Mouse (Mus musculus): ENCODE results near the gene Tagln. TPM values are rescaled to one million over a fixed set of nuclear protein-coding genes. Genes with fewer than 3 reads are reported as not detected.

Gene Tagln
- polyA plus RNA-seq, 1 experiment: 323 TPM

GRCm38 (mm10) chr9:45941329-45941888 is 5.6 kb upstream of the Tagln start:
- Histone ChIP-seq H3K36me3 (ENCODE audit: control insufficient read depth, insufficient read depth, low read length) (peaks cover 72% of the 10 kb centered on the region), H3K27me3 (ENCODE audit: control insufficient read depth, insufficient read depth, low read length) (no peaks in the 10 kb centered on the region), H3K4me3 (ENCODE audit: low read depth, low read length) (no peak overlapping the region), H3K27ac (ENCODE audit: insufficient read depth, low read depth, low read length) (no peak overlapping the region), H3K4me1 (ENCODE audit: control insufficient read depth, insufficient read depth, insufficient read length, low read length) (peaks cover 4% of the 10 kb centered on the region; the same call in 1 of the 2 replicates)
- no peak for TF ChIP-seq POLR2A (IDR thresholded peaks at IDR 0.05; ENCODE audit: low read depth, low read length)
- TF ChIP-seq CTCF (IDR thresholded peaks at IDR 0.05; ENCODE audit: extremely low read depth, insufficient read length, insufficient replicate concordance, low read depth, low read length): no peak
- WGBS: 76% methylated on average over 18 of the region's 18 CpGs

- H3K4me1 ChIP-seq (ENCODE audit: control insufficient read depth, insufficient read depth, insufficient read length, low read length): no peaks in the 10 kb centered on the region
- no peak overlapping the region for H3K27ac ChIP-seq (ENCODE audit: insufficient read depth, low read depth, low read length)
- no peak overlapping the region for H3K4me3 ChIP-seq (ENCODE audit: low read depth, low read length)
- H3K27me3 ChIP-seq (ENCODE audit: control insufficient read depth, insufficient read depth, low read length): no peaks in the 10 kb centered on the region
- TF ChIP-seq POLR2A (IDR thresholded peaks at IDR 0.05; ENCODE audit: low read depth, low read length) (no peak), CTCF (IDR thresholded peaks at IDR 0.05; ENCODE audit: extremely low read depth, insufficient read length, insufficient replicate concordance, low read depth, low read length) (no peak)
- WGBS: 94% methylated on average over 6 of the region's 6 CpGs
- H3K36me3 ChIP-seq (ENCODE audit: control insufficient read depth, insufficient read depth, low read length): peaks cover 56% of the 10 kb centered on the region
These were observed 3.9 kb upstream of the Tagln start for GRCm38 (mm10) chr9:45939794-45940193.

- H3K27me3 ChIP-seq (ENCODE audit: control insufficient read depth, insufficient read depth, low read length): no peaks in the 10 kb centered on the region
- no peak overlapping the region for H3K27ac ChIP-seq (ENCODE audit: insufficient read depth, low read depth, low read length)
- TF ChIP-seq POLR2A (IDR thresholded peaks at IDR 0.05; ENCODE audit: low read depth, low read length) (no peak), CTCF (IDR thresholded peaks at IDR 0.05; ENCODE audit: extremely low read depth, insufficient read length, insufficient replicate concordance, low read depth, low read length) (no peak)
- H3K4me3 ChIP-seq (ENCODE audit: low read depth, low read length): no peak overlapping the region
- no peaks in the 10 kb centered on the region for H3K4me1 ChIP-seq (ENCODE audit: control insufficient read depth, insufficient read depth, insufficient read length, low read length)
- peaks cover 49% of the 10 kb centered on the region for H3K36me3 ChIP-seq (ENCODE audit: control insufficient read depth, insufficient read depth, low read length)
- 81% methylated on average over 15 of the region's 15 CpGs for WGBS
These were observed 3.2 kb upstream of the Tagln start for GRCm38 (mm10) chr9:45938952-45939637.

GRCm38 (mm10) chr9:45938088-45938487 is 2.2 kb upstream of the Tagln start:
- 84% methylated on average over 8 of the region's 8 CpGs for WGBS
- Histone ChIP-seq H3K27ac (ENCODE audit: insufficient read depth, low read depth, low read length) (no peak overlapping the region), H3K4me1 (ENCODE audit: control insufficient read depth, insufficient read depth, insufficient read length, low read length) (no peaks in the 10 kb centered on the region), H3K36me3 (ENCODE audit: control insufficient read depth, insufficient read depth, low read length) (peaks cover 42% of the 10 kb centered on the region), H3K4me3 (ENCODE audit: low read depth, low read length) (no peak overlapping the region), H3K27me3 (ENCODE audit: control insufficient read depth, insufficient read depth, low read length) (no peaks in the 10 kb centered on the region)
- TF ChIP-seq POLR2A (IDR thresholded peaks at IDR 0.05; ENCODE audit: low read depth, low read length) (no peak), CTCF (IDR thresholded peaks at IDR 0.05; ENCODE audit: extremely low read depth, insufficient read length, insufficient replicate concordance, low read depth, low read length) (no peak)

- WGBS: 14% methylated on average over 3 of the region's 3 CpGs
- Histone ChIP-seq H3K27me3 (ENCODE audit: control insufficient read depth, insufficient read depth, low read length) (no peaks in the 10 kb centered on the region), H3K4me1 (ENCODE audit: control insufficient read depth, insufficient read depth, insufficient read length, low read length) (peaks cover 11% of the 10 kb centered on the region), H3K36me3 (ENCODE audit: control insufficient read depth, insufficient read depth, low read length) (peaks cover 33% of the 10 kb centered on the region), H3K27ac (ENCODE audit: insufficient read depth, low read depth, low read length) (0 out of 2 replicates have a peak overlapping the region, but pooled peaks have one; percentile 49), H3K4me3 (ENCODE audit: low read depth, low read length) (no peak overlapping the region)
- no peak for TF ChIP-seq POLR2A (IDR thresholded peaks at IDR 0.05; ENCODE audit: low read depth, low read length)
- TF ChIP-seq CTCF (IDR thresholded peaks at IDR 0.05; ENCODE audit: extremely low read depth, insufficient read length, insufficient replicate concordance, low read depth, low read length): peak; percentile 63; the same call in 1 of the 2 replicates
These were observed 1.0 kb upstream of the Tagln start for GRCm38 (mm10) chr9:45936883-45937282.

GRCm38 (mm10) chr9:45932571-45933415 is 3.1 kb downstream of the Tagln start:
- TF ChIP-seq POLR2A (IDR thresholded peaks at IDR 0.05; ENCODE audit: low read depth, low read length) (no peak), CTCF (IDR thresholded peaks at IDR 0.05; ENCODE audit: extremely low read depth, insufficient read length, insufficient replicate concordance, low read depth, low read length) (no peak)
- Histone ChIP-seq H3K27me3 (ENCODE audit: control insufficient read depth, insufficient read depth, low read length) (no peaks in the 10 kb centered on the region), H3K4me3 (ENCODE audit: low read depth, low read length) (peak overlapping the region; percentile 37), H3K27ac (ENCODE audit: insufficient read depth, low read depth, low read length) (peak overlapping the region; percentile 61), H3K4me1 (ENCODE audit: control insufficient read depth, insufficient read depth, insufficient read length, low read length) (peaks cover 15% of the 10 kb centered on the region), H3K36me3 (ENCODE audit: control insufficient read depth, insufficient read depth, low read length) (peaks cover 37% of the 10 kb centered on the region)
- 18% methylated on average over 11 of the region's 11 CpGs for WGBS

- Histone ChIP-seq H3K27ac (ENCODE audit: insufficient read depth, low read depth, low read length) (peak overlapping the region; percentile 61), H3K4me3 (ENCODE audit: low read depth, low read length) (no peak overlapping the region)
- WGBS: 23% methylated on average over 1 of the region's 1 CpGs
These were observed 3.9 kb downstream of the Tagln start for GRCm38 (mm10) chr9:45931958-45932357.

More at GRCm38 (mm10) chr9:45931958-45932357, 3.9 kb downstream of the Tagln start:
- Histone ChIP-seq H3K27me3 (ENCODE audit: control insufficient read depth, insufficient read depth, low read length) (no peaks in the 10 kb centered on the region), H3K36me3 (ENCODE audit: control insufficient read depth, insufficient read depth, low read length) (peaks cover 46% of the 10 kb centered on the region), H3K4me1 (ENCODE audit: control insufficient read depth, insufficient read depth, insufficient read length, low read length) (peaks cover 15% of the 10 kb centered on the region)
- no peak for TF ChIP-seq CTCF (IDR thresholded peaks at IDR 0.05; ENCODE audit: extremely low read depth, insufficient read length, insufficient replicate concordance, low read depth, low read length)
- no peak for TF ChIP-seq POLR2A (IDR thresholded peaks at IDR 0.05; ENCODE audit: low read depth, low read length)
